Mouse (Mus musculus): Measurements from ENCODE around the gene Npb. TPM values are rescaled to one million over a fixed set of nuclear protein-coding genes. Genes with fewer than 3 reads are reported as not detected.

The Npb gene
- polyA plus RNA-seq, 1 experiment from 2014 or later = 17.5 TPM

- H3K9me3 ChIP-seq (ENCODE audit: control insufficient read depth, low read length) = no peaks in the 10 kb centered on the region
- WGBS = 4% methylated on average over 94 of the region's 99 CpGs
- peaks cover 11 to 16% of the 10 kb centered on the region in 2 experiments for H3K4me1 ChIP-seq (ENCODE audit: control insufficient read depth in 2 of 2, insufficient read depth in 2 of 2, low read length in 2 of 2)
- H3K4me3 ChIP-seq (ENCODE audit: control insufficient read depth in 1 of 2, insufficient read depth in 1 of 2, low read depth in 1 of 2, low read length in 2 of 2) = peak overlapping the region; percentile 59 to 99
- H3K4me2 ChIP-seq (ENCODE audit: low read length) = peak overlapping the region; percentile 97
- H3K9ac ChIP-seq (ENCODE audit: low read length) = peak overlapping the region; percentile 100
- peak; percentile 37 for ATAC-seq (ENCODE audit: insufficient number of reproducible peaks, insufficient read depth, low FRiP score, low read depth)
- H3K36me3 ChIP-seq (ENCODE audit: control insufficient read depth, insufficient read depth, low read length) = peaks cover 77% of the 10 kb centered on the region
- H3K27ac ChIP-seq (replicated peaks in 1 of 2; ENCODE audit: control insufficient read depth in 1 of 2, insufficient read depth in 1 of 2, low read depth in 2 of 2, low read length in 2 of 2) = peak overlapping the region; percentile 32 to 92; a peak in 3 of 4 replicates
- H3K27me3 ChIP-seq (ENCODE audit: control insufficient read depth, insufficient read depth, low read length) = no peaks in the 10 kb centered on the region
Observed at GRCm38 (mm10) chr11:120597240-120598235, 10.7 kb upstream of the Npb start.

GRCm38 (mm10) chr11:120598283-120598989 is 9.8 kb upstream of the Npb start, which contains the start of the genes Alyref and Anapc11:
Alyref (minus strand) TSS chr11:120598365.
Anapc11 (plus strand) TSS chr11:120598421.
- Histone ChIP-seq H3K27ac (replicated peaks in 1 of 2; ENCODE audit: control insufficient read depth in 1 of 2, insufficient read depth in 1 of 2, low read depth in 2 of 2, low read length in 2 of 2) (peak within 1 kb of the TSS; percentile 68 to 92), H3K36me3 (ENCODE audit: control insufficient read depth, insufficient read depth, low read length) (peaks cover 77% of the 10 kb centered on the region), H3K4me2 (ENCODE audit: low read length) (peak within 1 kb of the TSS; percentile 97), H3K27me3 (ENCODE audit: control insufficient read depth, insufficient read depth, low read length) (no peaks in the 10 kb centered on the region), H3K4me1 (ENCODE audit: control insufficient read depth in 2 of 2, insufficient read depth in 2 of 2, low read length in 2 of 2) (peaks cover 11 to 16% of the 10 kb centered on the region in 2 experiments), H3K9ac (ENCODE audit: low read length) (peak within 1 kb of the TSS; percentile 100), H3K4me3 (ENCODE audit: control insufficient read depth in 1 of 2, insufficient read depth in 1 of 2, low read depth in 1 of 2, low read length in 2 of 2) (peak within 1 kb of the TSS; percentile 59 to 99), H3K9me3 (ENCODE audit: control insufficient read depth, low read length) (no peaks in the 10 kb centered on the region)
- ATAC-seq (ENCODE audit: insufficient number of reproducible peaks, insufficient read depth, low FRiP score, low read depth) = peak; percentile 96
- under 1% methylated on average over 86 of the region's 88 CpGs for WGBS

GRCm38 (mm10) chr11:120598990-120599549 is 9.2 kb upstream of the Npb start:
- WGBS = 48% methylated on average over 17 of the region's 17 CpGs
- H3K36me3 ChIP-seq (ENCODE audit: control insufficient read depth, insufficient read depth, low read length) = peaks cover 77% of the 10 kb centered on the region
- ATAC-seq (ENCODE audit: insufficient number of reproducible peaks, insufficient read depth, low FRiP score, low read depth) = no peak

GRCm38 (mm10) chr11:120600716-120601115 is 7.6 kb upstream of the Npb start:
- Histone ChIP-seq H3K27me3 (ENCODE audit: control insufficient read depth, insufficient read depth, low read length) (no peaks in the 10 kb centered on the region), H3K4me3 (ENCODE audit: control insufficient read depth in 1 of 2, insufficient read depth in 1 of 2, low read depth in 1 of 2, low read length in 2 of 2) (no peak overlapping the region), H3K9ac (ENCODE audit: low read length) (no peak overlapping the region), H3K9me3 (ENCODE audit: control insufficient read depth, low read length) (no peaks in the 10 kb centered on the region), H3K27ac (replicated peaks in 1 of 2; ENCODE audit: control insufficient read depth in 1 of 2, insufficient read depth in 1 of 2, low read depth in 2 of 2, low read length in 2 of 2) (no peak overlapping the region), H3K36me3 (ENCODE audit: control insufficient read depth, insufficient read depth, low read length) (peaks cover 77% of the 10 kb centered on the region), H3K4me1 (ENCODE audit: control insufficient read depth in 2 of 2, insufficient read depth in 2 of 2, low read length in 2 of 2) (peaks cover 11 to 16% of the 10 kb centered on the region in 2 experiments), H3K4me2 (ENCODE audit: low read length) (no peak overlapping the region)
- WGBS = 89% methylated on average over 3 of the region's 3 CpGs
- no peak for ATAC-seq (ENCODE audit: insufficient number of reproducible peaks, insufficient read depth, low FRiP score, low read depth)

More at GRCm38 (mm10) chr11:120598990-120599549, 9.2 kb upstream of the Npb start:
- Histone ChIP-seq H3K9ac (ENCODE audit: low read length) (peak overlapping the region; percentile 100), H3K9me3 (ENCODE audit: control insufficient read depth, low read length) (no peaks in the 10 kb centered on the region), H3K4me2 (ENCODE audit: low read length) (peak overlapping the region; percentile 97), H3K4me1 (ENCODE audit: control insufficient read depth in 2 of 2, insufficient read depth in 2 of 2, low read length in 2 of 2) (peaks cover 11 to 16% of the 10 kb centered on the region in 2 experiments), H3K27ac (replicated peaks in 1 of 2; ENCODE audit: control insufficient read depth in 1 of 2, insufficient read depth in 1 of 2, low read depth in 2 of 2, low read length in 2 of 2) (peak overlapping the region; percentile 68 to 92), H3K4me3 (ENCODE audit: control insufficient read depth in 1 of 2, insufficient read depth in 1 of 2, low read depth in 1 of 2, low read length in 2 of 2) (peak overlapping the region; percentile 59 to 99), H3K27me3 (ENCODE audit: control insufficient read depth, insufficient read depth, low read length) (no peaks in the 10 kb centered on the region)

GRCm38 (mm10) chr11:120603545-120603944 is 4.7 kb upstream of the Npb start:
- H3K9me3 ChIP-seq (ENCODE audit: control insufficient read depth, low read length) = no peaks in the 10 kb centered on the region
- 83% methylated on average over 2 of the region's 2 CpGs for WGBS
- no peak overlapping the region for H3K27ac ChIP-seq (replicated peaks in 1 of 2; ENCODE audit: control insufficient read depth in 1 of 2, insufficient read depth in 1 of 2, low read depth in 2 of 2, low read length in 2 of 2)
- H3K36me3 ChIP-seq (ENCODE audit: control insufficient read depth, insufficient read depth, low read length) = peaks cover 66% of the 10 kb centered on the region
- no peak overlapping the region for H3K4me3 ChIP-seq (ENCODE audit: control insufficient read depth in 1 of 2, insufficient read depth in 1 of 2, low read depth in 1 of 2, low read length in 2 of 2)
- no peak overlapping the region for H3K9ac ChIP-seq (ENCODE audit: low read length)
- no peaks in the 10 kb centered on the region for H3K27me3 ChIP-seq (ENCODE audit: control insufficient read depth, insufficient read depth, low read length)
- H3K4me1 ChIP-seq (ENCODE audit: control insufficient read depth in 2 of 2, insufficient read depth in 2 of 2, low read length in 2 of 2) = peaks cover 16% of the 10 kb centered on the region in 2 experiments
- ATAC-seq (ENCODE audit: insufficient number of reproducible peaks, insufficient read depth, low FRiP score, low read depth) = no peak
- H3K4me2 ChIP-seq (ENCODE audit: low read length) = no peak overlapping the region

GRCm38 (mm10) chr11:120605667-120606066 is 2.6 kb upstream of the Npb start:
- Histone ChIP-seq H3K27ac (replicated peaks in 1 of 2; ENCODE audit: control insufficient read depth in 1 of 2, insufficient read depth in 1 of 2, low read depth in 2 of 2, low read length in 2 of 2) (no peak overlapping the region), H3K4me1 (ENCODE audit: control insufficient read depth in 2 of 2, insufficient read depth in 2 of 2, low read length in 2 of 2) (peaks cover 16 to 23% of the 10 kb centered on the region in 2 experiments), H3K4me2 (ENCODE audit: low read length) (no peak overlapping the region), H3K4me3 (ENCODE audit: control insufficient read depth in 1 of 2, insufficient read depth in 1 of 2, low read depth in 1 of 2, low read length in 2 of 2) (no peak overlapping the region), H3K27me3 (ENCODE audit: control insufficient read depth, insufficient read depth, low read length) (no peaks in the 10 kb centered on the region), H3K9me3 (ENCODE audit: control insufficient read depth, low read length) (no peaks in the 10 kb centered on the region), H3K36me3 (ENCODE audit: control insufficient read depth, insufficient read depth, low read length) (peaks cover 60% of the 10 kb centered on the region), H3K9ac (ENCODE audit: low read length) (no peak overlapping the region)
- WGBS = 93% methylated on average over 7 of the region's 7 CpGs
- no peak for ATAC-seq (ENCODE audit: insufficient number of reproducible peaks, insufficient read depth, low FRiP score, low read depth)

- no peak for ATAC-seq (ENCODE audit: insufficient number of reproducible peaks, insufficient read depth, low FRiP score, low read depth)
- Histone ChIP-seq H3K27ac (replicated peaks in 1 of 2; ENCODE audit: control insufficient read depth in 1 of 2, insufficient read depth in 1 of 2, low read depth in 2 of 2, low read length in 2 of 2) (0 out of 4 replicates have a peak overlapping the region, but pooled peaks of 1 of the 2 experiments have one; percentile 10), H3K36me3 (ENCODE audit: control insufficient read depth, insufficient read depth, low read length) (peaks cover 60% of the 10 kb centered on the region), H3K27me3 (ENCODE audit: control insufficient read depth, insufficient read depth, low read length) (no peaks in the 10 kb centered on the region), H3K9me3 (ENCODE audit: control insufficient read depth, low read length) (no peaks in the 10 kb centered on the region), H3K4me2 (ENCODE audit: low read length) (no peak overlapping the region), H3K9ac (ENCODE audit: low read length) (no peak overlapping the region; the same call in 1 of the 2 replicates), H3K4me3 (ENCODE audit: control insufficient read depth in 1 of 2, insufficient read depth in 1 of 2, low read depth in 1 of 2, low read length in 2 of 2) (no peak overlapping the region), H3K4me1 (ENCODE audit: control insufficient read depth in 2 of 2, insufficient read depth in 2 of 2, low read length in 2 of 2) (peaks cover 16 to 23% of the 10 kb centered on the region in 2 experiments)
- WGBS = 66% methylated on average over 4 of the region's 4 CpGs
Observed at GRCm38 (mm10) chr11:120606764-120607163, 1.5 kb upstream of the Npb start.
